Mouse (Mus musculus) neural tube, embryonic 12.5 days (tissue): ENCODE measurements around the gene AC141477.1. TPM values are rescaled to one million over a fixed set of nuclear protein-coding genes. Genes with fewer than 3 reads are reported as not detected.

Experiments used
- ATAC-seq: fragments of 200-750 bp; cut with Nextera tagmentation; 2 replicates; pipeline ENCODE4 v1.8.0; 2017; ENCODE audit warnings: low read depth, mild to moderate bottlenecking, moderate TSS enrichment, moderate library complexity; ENCODE audit not compliant: low FRiP score
- H3K27ac ChIP-seq: fragments of 300-500 bp; sonication (generic); 2 replicates; pipeline ENCODE4 v1.5.1; 2016
- H3K27me3 ChIP-seq: fragments of 300-500 bp; sonication (generic); replicated peaks from 2 replicates; pipeline ENCODE4 v1.6.1; 2016; ENCODE audit warnings: mild to moderate bottlenecking
- H3K36me3 ChIP-seq: fragments of 300-500 bp; sonication (generic); 2 replicates; pipeline ENCODE4 v1.6.1; 2016; ENCODE audit warnings: mild to moderate bottlenecking
- H3K4me1 ChIP-seq: fragments of 300-500 bp; sonication (generic); 2 replicates; pipeline ENCODE4 v1.6.1; 2016
- H3K4me2 ChIP-seq: fragments of 300-500 bp; sonication (generic); replicated peaks from 2 replicates; pipeline ENCODE4 v1.6.1; 2016; ENCODE audit warnings: mild to moderate bottlenecking
- H3K4me3 ChIP-seq: fragments of 300-500 bp; sonication (generic); 2 replicates; pipeline ENCODE4 v1.5.1; 2016
- H3K9ac ChIP-seq: fragments of 300-500 bp; sonication (generic); 2 replicates; pipeline ENCODE4 v1.6.1; 2016; ENCODE audit warnings: mild to moderate bottlenecking
- H3K9me3 ChIP-seq: fragments of 300-500 bp; sonication (generic); 2 replicates; pipeline ENCODE4 v1.6.1; 2016; ENCODE audit warnings: mild to moderate bottlenecking
- WGBS: fragments of 180-500 bp; shearing (Covaris S2); methylation state at CpG from one replicate; pipeline ENCODE4 v1.1.7; 2016; 5-methylcytosine and 5-hydroxymethylcytosine counted together
- polyA plus RNA-seq: library from polyadenylated mRNA; unstranded; fragments of >200 nt; fragmentation: Nextera tagmentation; extraction: Ambion mirVana; gene quantifications from 2 replicates; pipeline ENCODE4 v1.2.1, GENCODE M21; 2016

The AC141477.1 gene
- polyA plus RNA-seq, 1 experiment from 2014 or later: not detected

GRCm38 (mm10) chr10:76448851-76449250, 8.6 kb upstream of the AC141477.1 start, which contains the start of gene 2610028H24Rik:
Gene 2610028H24Rik (plus strand): TSS chr10:76449081.
- Histone ChIP-seq H3K4me3 (no peak within 1 kb of the TSS), H3K4me2 (no peak within 1 kb of the TSS), H3K27ac (no peak within 1 kb of the TSS), H3K36me3 (no peaks in the 10 kb centered on the region), H3K4me1 (no peaks in the 10 kb centered on the region), H3K9me3 (no peaks in the 10 kb centered on the region), H3K9ac (no peak within 1 kb of the TSS), H3K27me3 (no peaks in the 10 kb centered on the region)
- 67% methylated on average over 5 of the region's 5 CpGs for WGBS
- ATAC-seq: no peak

GRCm38 (mm10) chr10:76447406-76448229, 7.4 kb upstream of the AC141477.1 start:
- Histone ChIP-seq H3K4me2 (no peak overlapping the region), H3K9me3 (no peaks in the 10 kb centered on the region), H3K9ac (no peak overlapping the region), H3K27ac (no peak overlapping the region), H3K36me3 (no peaks in the 10 kb centered on the region), H3K4me3 (no peak overlapping the region), H3K4me1 (peaks cover 7% of the 10 kb centered on the region), H3K27me3 (no peaks in the 10 kb centered on the region)
- WGBS: 87% methylated on average over 15 of the region's 15 CpGs
- ATAC-seq: no peak

- WGBS: 82% methylated on average over 4 of the region's 4 CpGs
These were observed 5.9 kb upstream of the AC141477.1 start for GRCm38 (mm10) chr10:76445996-76446681.

GRCm38 (mm10) chr10:76442178-76443088, 2.2 kb upstream of the AC141477.1 start, which contains the start of gene Pcnt:
Gene Pcnt (minus strand): TSS chr10:76442786.
- under 1% methylated on average over 78 of the region's 78 CpGs for WGBS

More at GRCm38 (mm10) chr10:76445996-76446681, 5.9 kb upstream of the AC141477.1 start:
- Histone ChIP-seq H3K9me3 (no peaks in the 10 kb centered on the region), H3K4me3 (no peak overlapping the region), H3K4me1 (peaks cover 12% of the 10 kb centered on the region), H3K27ac (no peak overlapping the region), H3K36me3 (no peaks in the 10 kb centered on the region), H3K4me2 (no peak overlapping the region), H3K9ac (no peak overlapping the region), H3K27me3 (no peaks in the 10 kb centered on the region)
- ATAC-seq: no peak

GRCm38 (mm10) chr10:76439107-76439890, 945 bp downstream of the AC141477.1 start:
- H3K4me2 ChIP-seq: no peak overlapping the region
- H3K36me3 ChIP-seq: peaks cover 55% of the 10 kb centered on the region
- H3K9me3 ChIP-seq: no peaks in the 10 kb centered on the region
- H3K4me3 ChIP-seq: no peak overlapping the region
- no peak overlapping the region for H3K27ac ChIP-seq
- 95% methylated on average over 9 of the region's 9 CpGs for WGBS
- ATAC-seq: no peak
- no peak overlapping the region for H3K9ac ChIP-seq
- no peaks in the 10 kb centered on the region for H3K27me3 ChIP-seq
- H3K4me1 ChIP-seq: peaks cover 17% of the 10 kb centered on the region

More at GRCm38 (mm10) chr10:76442178-76443088, 2.2 kb upstream of the AC141477.1 start, which contains the start of gene Pcnt:
- Histone ChIP-seq H3K4me1 (peaks cover 17% of the 10 kb centered on the region), H3K4me3 (peak within 1 kb of the TSS; percentile 88), H3K9ac (peak within 1 kb of the TSS; percentile 71), H3K27ac (peak within 1 kb of the TSS; percentile 75), H3K36me3 (peaks cover 25% of the 10 kb centered on the region), H3K9me3 (no peaks in the 10 kb centered on the region), H3K27me3 (no peaks in the 10 kb centered on the region), H3K4me2 (peak within 1 kb of the TSS; percentile 70)
- peak; percentile 99 for ATAC-seq

- no peak overlapping the region for H3K4me3 ChIP-seq
- no peaks in the 10 kb centered on the region for H3K9me3 ChIP-seq
- H3K4me2 ChIP-seq: no peak overlapping the region
- no peak overlapping the region for H3K9ac ChIP-seq
- 96% methylated on average over 11 of the region's 11 CpGs for WGBS
- H3K27ac ChIP-seq: no peak overlapping the region
- H3K4me1 ChIP-seq: no peaks in the 10 kb centered on the region
- peaks cover 90% of the 10 kb centered on the region for H3K36me3 ChIP-seq
- no peaks in the 10 kb centered on the region for H3K27me3 ChIP-seq
- ATAC-seq: no peak
These were observed 6.3 kb downstream of the AC141477.1 start for GRCm38 (mm10) chr10:76433925-76434324.

- H3K27me3 ChIP-seq: no peaks in the 10 kb centered on the region
- no peak overlapping the region for H3K9ac ChIP-seq
- H3K27ac ChIP-seq: no peak overlapping the region
- WGBS: 94% methylated on average over 7 of the region's 7 CpGs
- ATAC-seq: no peak
- peaks cover 88% of the 10 kb centered on the region for H3K36me3 ChIP-seq
- no peak overlapping the region for H3K4me3 ChIP-seq
- H3K4me1 ChIP-seq: no peaks in the 10 kb centered on the region
- H3K9me3 ChIP-seq: no peaks in the 10 kb centered on the region
- H3K4me2 ChIP-seq: no peak overlapping the region
These were observed 14.6 kb downstream of the AC141477.1 start for GRCm38 (mm10) chr10:76425674-76426073.

- Histone ChIP-seq H3K9me3 (no peaks in the 10 kb centered on the region), H3K27ac (no peak overlapping the region), H3K4me3 (no peak overlapping the region), H3K4me2 (no peak overlapping the region), H3K4me1 (no peaks in the 10 kb centered on the region), H3K36me3 (peaks cover 83% of the 10 kb centered on the region), H3K27me3 (no peaks in the 10 kb centered on the region), H3K9ac (no peak overlapping the region)
- ATAC-seq: no peak
- WGBS: 92% methylated on average over 12 of the region's 12 CpGs
These were observed 23.4 kb downstream of the AC141477.1 start for GRCm38 (mm10) chr10:76416811-76417210.

- peaks cover 78% of the 10 kb centered on the region for H3K36me3 ChIP-seq
These were observed 31.7 kb downstream of the AC141477.1 start for GRCm38 (mm10) chr10:76408520-76408919.

GRCm38 (mm10) chr10:76392596-76392995, 47.6 kb downstream of the AC141477.1 start:
- H3K27me3 ChIP-seq: no peaks in the 10 kb centered on the region
- peaks cover 62% of the 10 kb centered on the region for H3K36me3 ChIP-seq
- 95% methylated on average over 12 of the region's 12 CpGs for WGBS
- no peak overlapping the region for H3K4me2 ChIP-seq
- no peaks in the 10 kb centered on the region for H3K9me3 ChIP-seq
- no peak overlapping the region for H3K9ac ChIP-seq
- ATAC-seq: no peak
- no peak overlapping the region for H3K4me3 ChIP-seq
- no peaks in the 10 kb centered on the region for H3K4me1 ChIP-seq
- no peak overlapping the region for H3K27ac ChIP-seq

More at GRCm38 (mm10) chr10:76408520-76408919, 31.7 kb downstream of the AC141477.1 start:
- WGBS: 94% methylated on average over 10 of the region's 10 CpGs
- H3K27me3 ChIP-seq: no peaks in the 10 kb centered on the region
- no peaks in the 10 kb centered on the region for H3K4me1 ChIP-seq
- no peak for ATAC-seq
- H3K9me3 ChIP-seq: no peaks in the 10 kb centered on the region
- no peak overlapping the region for H3K4me3 ChIP-seq
- no peak overlapping the region for H3K27ac ChIP-seq
- no peak overlapping the region for H3K9ac ChIP-seq
- no peak overlapping the region for H3K4me2 ChIP-seq

GRCm38 (mm10) chr10:76391786-76392185, 48.5 kb downstream of the AC141477.1 start:
- H3K36me3 ChIP-seq: peaks cover 58% of the 10 kb centered on the region
- no peak overlapping the region for H3K4me2 ChIP-seq
- H3K27me3 ChIP-seq: no peaks in the 10 kb centered on the region
- H3K4me1 ChIP-seq: no peaks in the 10 kb centered on the region
- H3K27ac ChIP-seq: no peak overlapping the region
- no peak overlapping the region for H3K9ac ChIP-seq
- H3K4me3 ChIP-seq: no peak overlapping the region
- no peak for ATAC-seq
- H3K9me3 ChIP-seq: no peaks in the 10 kb centered on the region
- 84% methylated on average over 9 of the region's 9 CpGs for WGBS
